Mouse (Mus musculus) liver, embryonic 12.5 days (tissue): Measurements from ENCODE around the gene Armh1. TPM values are rescaled to one million over a fixed set of nuclear protein-coding genes. Genes with fewer than 3 reads are reported as not detected.
A peak's percentile ranks its signal among the peaks of the same experiment; 100 is the strongest.

ENCODE experiments used
- ATAC-seq: fragments of 200-750 bp; cut with Nextera tagmentation; 2 replicates; pipeline ENCODE4 v1.8.0; 2017; ENCODE audit warnings: moderate number of reproducible peaks, mild to moderate bottlenecking, moderate library complexity
- H3K27ac ChIP-seq: fragments of 300-500 bp; sonication (generic); 2 replicates; pipeline ENCODE4 v1.5.1; 2016; ENCODE audit warnings: mild to moderate bottlenecking
- H3K27me3 ChIP-seq: fragments of 300-500 bp; sonication (generic); replicated peaks from 2 replicates; pipeline ENCODE4 v1.6.1; 2016; ENCODE audit warnings: mild to moderate bottlenecking, moderate library complexity
- H3K36me3 ChIP-seq: fragments of 300-500 bp; sonication (generic); 2 replicates; pipeline ENCODE4 v1.6.1; 2016; ENCODE audit warnings: mild to moderate bottlenecking, moderate library complexity
- H3K4me1 ChIP-seq: fragments of 300-500 bp; sonication (generic); 2 replicates; pipeline ENCODE4 v1.6.1; 2016
- H3K4me2 ChIP-seq: fragments of 300-500 bp; sonication (generic); 2 replicates; pipeline ENCODE4 v1.6.1; 2016; ENCODE audit warnings: mild to moderate bottlenecking, moderate library complexity
- H3K4me3 ChIP-seq: fragments of 300-500 bp; sonication (generic); 2 replicates; pipeline ENCODE4 v1.5.1; 2016; ENCODE audit warnings: mild to moderate bottlenecking, moderate library complexity
- H3K9ac ChIP-seq: fragments of 300-500 bp; sonication (generic); 2 replicates; pipeline ENCODE4 v1.6.1; 2016; ENCODE audit warnings: mild to moderate bottlenecking, moderate library complexity
- H3K9me3 ChIP-seq: fragments of 300-500 bp; sonication (generic); replicated peaks from 2 replicates; pipeline ENCODE4 v1.6.1; 2016; ENCODE audit warnings: mild to moderate bottlenecking, moderate library complexity
- WGBS: fragments of 180-500 bp; shearing (Covaris S2); methylation state at CpG from one replicate; pipeline ENCODE4 v1.1.7; 2016; ENCODE audit not compliant: insufficient replicate concordance; 5-methylcytosine and 5-hydroxymethylcytosine counted together
- polyA plus RNA-seq: library from polyadenylated mRNA; unstranded; fragments of >200 nt; fragmentation: Nextera tagmentation; extraction: Ambion mirVana; gene quantifications from 2 replicates; pipeline ENCODE4 v1.2.1, GENCODE M21; 2016

Gene Armh1
- polyA plus RNA-seq, 1 experiment from 2014 or later: 0.17 TPM

DNA sequence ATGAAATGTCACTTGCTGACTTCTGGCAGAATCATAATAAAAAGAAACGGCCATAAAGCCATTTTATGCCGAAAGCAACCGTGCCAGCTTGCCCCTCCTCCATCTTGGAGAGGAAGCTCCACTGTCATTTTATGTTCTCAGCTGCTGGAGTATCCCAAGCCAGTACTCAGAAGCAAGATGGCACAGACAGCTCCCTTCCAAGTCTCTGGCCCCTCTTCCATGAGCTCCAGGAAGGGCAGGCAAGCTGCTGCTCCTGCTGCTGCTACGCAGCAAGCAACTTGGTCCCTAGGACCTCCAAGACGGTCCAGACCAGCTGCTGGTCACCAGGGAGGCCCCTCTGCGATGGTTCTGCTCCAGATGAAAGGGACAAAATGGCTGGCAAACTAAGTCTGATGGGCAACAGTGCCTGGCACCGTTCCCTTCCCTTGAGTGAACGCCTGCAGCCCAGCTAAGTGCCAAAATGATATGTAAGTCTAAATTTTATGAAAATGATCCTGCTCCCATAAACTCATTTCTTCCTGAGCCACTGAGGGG lies 28.5 kb upstream of the Armh1 start:
- Histone ChIP-seq H3K27me3 (no peaks in the 10 kb centered on the region), H3K9ac (no peak overlapping the region), H3K36me3 (peaks cover 100% of the 10 kb centered on the region), H3K27ac (no peak overlapping the region), H3K4me3 (no peak overlapping the region), H3K9me3 (no peaks in the 10 kb centered on the region), H3K4me1 (peaks cover 28% of the 10 kb centered on the region), H3K4me2 (no peak overlapping the region)
- WGBS: 88% methylated on average over 8 of the region's 8 CpGs
- no peak for ATAC-seq

DNA sequence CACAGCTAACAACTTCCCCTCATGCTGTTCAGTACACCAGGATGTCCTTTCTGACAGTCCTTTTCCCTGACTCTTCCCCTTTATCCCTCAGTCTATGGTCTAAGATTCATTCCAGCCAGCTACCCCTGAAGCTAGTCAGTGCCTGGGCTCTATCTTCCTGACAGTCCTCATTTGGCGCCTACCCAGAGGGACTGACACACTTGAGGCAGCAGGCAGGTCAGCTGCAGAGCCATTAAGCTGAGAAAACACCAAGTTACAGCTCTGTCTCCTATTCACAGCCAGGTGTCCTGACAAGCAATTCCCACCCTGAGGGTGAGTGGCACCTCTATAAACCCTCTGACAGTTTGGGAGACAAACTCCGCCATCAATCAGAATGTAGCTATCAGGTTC lies 27.3 kb upstream of the Armh1 start:
- Histone ChIP-seq H3K27ac (no peak overlapping the region), H3K36me3 (peaks cover 100% of the 10 kb centered on the region), H3K4me1 (peaks cover 15% of the 10 kb centered on the region), H3K9me3 (peaks cover 6% of the 10 kb centered on the region), H3K27me3 (no peaks in the 10 kb centered on the region), H3K9ac (no peak overlapping the region), H3K4me2 (no peak overlapping the region), H3K4me3 (no peak overlapping the region)
- WGBS: 81% methylated on average over 2 of the region's 2 CpGs
- no peak for ATAC-seq

DNA sequence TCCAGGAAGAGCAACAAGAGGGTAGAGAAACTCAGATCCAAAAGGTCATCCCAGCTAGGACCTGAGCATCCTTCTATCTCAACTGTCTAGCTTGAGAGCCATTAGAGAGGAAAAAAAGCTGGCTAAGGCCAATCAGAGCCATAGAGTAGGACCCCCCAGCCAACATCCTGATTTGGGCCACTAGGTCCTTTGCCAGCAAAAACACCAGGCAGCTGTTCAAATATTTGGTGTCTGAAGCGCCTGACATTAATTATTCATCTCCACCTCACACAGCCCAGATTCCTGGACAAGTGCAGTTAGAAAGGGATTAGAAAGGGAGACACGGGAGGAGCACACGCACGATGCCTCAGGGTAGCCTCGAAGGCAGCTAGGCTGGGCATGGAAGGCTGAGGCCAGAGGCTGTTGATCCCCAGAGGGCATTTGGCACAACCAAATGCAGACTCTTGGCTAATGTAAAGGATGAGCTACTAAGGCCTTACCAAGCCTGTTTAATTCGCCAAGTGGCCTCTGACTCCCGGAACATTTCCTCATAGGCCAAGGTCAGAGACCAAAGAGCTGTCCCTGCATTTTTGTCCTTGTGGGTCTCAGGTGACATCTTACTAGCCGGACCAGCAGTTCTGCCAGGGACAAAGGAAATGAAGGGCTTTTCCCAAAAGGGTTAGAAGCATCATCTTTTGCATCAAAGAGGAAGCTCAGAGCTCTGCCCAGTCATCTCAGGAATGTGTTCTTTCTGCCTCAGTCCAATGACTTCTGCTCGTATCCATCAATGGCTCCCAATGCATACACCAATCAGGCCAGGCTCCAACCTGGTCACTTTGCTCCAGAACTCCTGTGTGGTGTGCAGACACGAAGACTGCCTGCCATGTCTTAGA lies 26.7 kb upstream of the Armh1 start:
- Histone ChIP-seq H3K9ac (no peak overlapping the region), H3K9me3 (peaks cover 9% of the 10 kb centered on the region), H3K27me3 (no peaks in the 10 kb centered on the region), H3K27ac (no peak overlapping the region), H3K4me3 (no peak overlapping the region), H3K36me3 (peaks cover 100% of the 10 kb centered on the region), H3K4me2 (no peak overlapping the region), H3K4me1 (peaks cover 9% of the 10 kb centered on the region)
- ATAC-seq: no peak
- 84% methylated on average over 10 of the region's 10 CpGs for WGBS

DNA sequence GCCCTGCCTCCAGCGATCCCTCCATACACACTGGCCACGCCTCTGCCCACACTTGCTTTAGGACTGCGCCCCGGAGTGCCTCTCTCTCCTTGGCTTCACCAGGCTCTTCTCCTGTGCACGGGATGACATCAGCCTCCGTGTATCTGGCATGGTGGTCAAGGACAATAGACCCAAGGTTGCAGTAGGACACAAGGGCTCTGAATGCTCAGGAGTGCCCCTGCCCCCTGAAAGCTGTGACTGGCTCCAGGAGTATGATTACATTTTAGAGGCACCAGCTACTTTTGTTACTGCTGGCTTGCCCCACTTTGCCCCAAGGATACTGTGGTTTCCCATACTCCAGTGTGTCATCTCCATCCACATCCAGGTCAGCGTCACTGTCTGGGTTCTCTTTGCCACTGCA lies 25.8 kb upstream of the Armh1 start:
- Histone ChIP-seq H3K27ac (no peak overlapping the region), H3K4me3 (no peak overlapping the region), H3K27me3 (no peaks in the 10 kb centered on the region), H3K9ac (no peak overlapping the region), H3K36me3 (peaks cover 100% of the 10 kb centered on the region), H3K4me2 (no peak overlapping the region), H3K4me1 (no peaks in the 10 kb centered on the region), H3K9me3 (peaks cover 9% of the 10 kb centered on the region)
- WGBS: 85% methylated on average over 7 of the region's 7 CpGs
- no peak for ATAC-seq

DNA sequence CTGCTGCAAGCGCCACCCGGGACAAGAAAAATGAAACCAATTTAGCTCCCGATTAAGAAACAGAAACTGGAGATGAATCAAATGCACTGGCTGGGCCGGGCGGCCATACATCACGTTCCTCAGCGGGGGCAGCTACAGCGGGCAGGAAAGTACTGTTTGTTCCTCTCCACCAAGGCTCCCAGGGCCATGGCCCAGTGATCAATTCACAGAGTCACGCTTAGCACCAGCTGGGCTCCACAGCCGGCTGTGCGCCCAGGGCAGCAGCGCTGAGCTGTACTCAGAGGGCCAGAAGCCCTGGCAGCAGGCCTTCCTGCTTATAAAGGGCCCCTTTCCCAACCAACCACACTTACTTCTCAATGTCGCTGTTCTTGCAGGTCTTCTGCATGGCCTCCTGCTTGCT lies 25.1 kb upstream of the Armh1 start:
- 87% methylated on average over 13 of the region's 13 CpGs for WGBS
- no peaks in the 10 kb centered on the region for H3K4me1 ChIP-seq
- no peak for ATAC-seq
- H3K9ac ChIP-seq: no peak overlapping the region
- no peak overlapping the region for H3K4me2 ChIP-seq
- H3K4me3 ChIP-seq: no peak overlapping the region
- peaks cover 9% of the 10 kb centered on the region for H3K9me3 ChIP-seq
- peaks cover 100% of the 10 kb centered on the region for H3K36me3 ChIP-seq
- no peaks in the 10 kb centered on the region for H3K27me3 ChIP-seq
- H3K27ac ChIP-seq: no peak overlapping the region

DNA sequence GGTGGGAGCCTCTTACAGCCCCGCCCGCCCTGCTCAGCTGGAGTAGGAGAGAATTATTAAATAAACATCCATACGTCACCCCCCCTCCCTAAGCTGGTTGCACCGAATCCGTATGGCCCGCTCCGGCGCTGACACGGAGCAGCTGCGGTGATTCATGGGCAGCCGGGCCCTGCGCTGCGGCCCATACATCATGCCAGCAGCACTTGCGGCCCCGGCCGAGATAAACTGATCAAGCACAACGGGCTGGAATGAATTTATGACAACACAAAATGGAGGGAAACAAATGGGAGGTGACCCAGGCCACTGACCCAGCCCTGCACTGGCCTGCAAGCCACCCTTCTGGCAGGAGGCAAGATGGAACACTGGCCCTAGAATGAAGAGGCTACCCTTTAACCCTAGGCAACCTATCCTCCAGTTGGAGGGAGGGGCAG lies 24.4 kb upstream of the Armh1 start:
- no peaks in the 10 kb centered on the region for H3K4me1 ChIP-seq
- no peak overlapping the region for H3K4me2 ChIP-seq
- no peak overlapping the region for H3K4me3 ChIP-seq
- no peak overlapping the region for H3K27ac ChIP-seq
- H3K9ac ChIP-seq: no peak overlapping the region
- H3K36me3 ChIP-seq: peaks cover 100% of the 10 kb centered on the region
- H3K9me3 ChIP-seq: peaks cover 9% of the 10 kb centered on the region
- no peaks in the 10 kb centered on the region for H3K27me3 ChIP-seq
- ATAC-seq: no peak
- WGBS: 81% methylated on average over 17 of the region's 17 CpGs

DNA sequence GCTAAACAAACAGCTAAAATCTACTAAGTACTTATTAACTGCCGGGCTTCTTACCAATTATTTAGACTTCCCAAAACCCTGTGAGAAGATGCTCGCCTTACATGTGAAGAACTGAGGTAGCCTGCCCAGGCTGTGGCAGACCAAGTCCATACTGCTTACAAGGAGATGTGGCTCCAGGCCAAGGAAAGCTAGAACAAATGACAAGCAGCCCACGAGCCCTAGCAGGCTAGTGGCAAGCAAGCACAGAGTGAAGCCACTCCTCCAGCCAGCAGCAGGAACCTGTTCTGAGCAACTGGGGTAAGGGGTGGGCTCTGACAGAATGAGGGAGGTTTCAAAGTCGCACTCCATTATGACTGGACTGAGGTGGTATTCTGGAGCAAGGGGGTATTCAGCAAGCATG lies 22.8 kb upstream of the Armh1 start:
- H3K36me3 ChIP-seq: peaks cover 86% of the 10 kb centered on the region
- 82% methylated on average over 4 of the region's 4 CpGs for WGBS

DNA sequence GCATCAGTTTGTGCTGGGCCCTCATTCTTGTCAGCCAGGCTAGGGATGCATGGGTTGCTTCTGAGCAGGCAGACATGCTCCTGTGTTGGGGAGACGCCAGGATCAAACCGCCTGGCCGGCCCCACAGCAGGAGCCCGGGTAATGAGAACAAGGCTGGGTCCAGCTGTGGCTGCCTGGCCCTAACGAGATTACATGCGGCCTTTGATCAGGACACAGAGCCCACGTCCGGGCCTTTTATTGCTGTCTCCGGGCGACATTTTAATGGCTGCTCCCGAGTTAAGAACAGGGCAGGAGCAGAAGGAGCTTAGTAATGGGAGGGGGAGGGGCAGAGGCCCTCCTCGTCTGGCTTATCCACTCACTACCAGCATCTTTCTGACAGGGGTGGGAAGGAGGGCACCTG lies 20.5 kb upstream of the Armh1 start:
- Histone ChIP-seq H3K9me3 (peaks cover 9% of the 10 kb centered on the region), H3K27ac (no peak overlapping the region), H3K27me3 (peaks cover 4% of the 10 kb centered on the region; the same call in 1 of the 2 replicates), H3K9ac (no peak overlapping the region), H3K36me3 (peaks cover 64% of the 10 kb centered on the region), H3K4me3 (no peak overlapping the region), H3K4me1 (no peaks in the 10 kb centered on the region), H3K4me2 (no peak overlapping the region)
- 66% methylated on average over 12 of the region's 12 CpGs for WGBS
- ATAC-seq: no peak

More for the DNA sequence above, 22.8 kb upstream of the Armh1 start:
- Histone ChIP-seq H3K27ac (no peak overlapping the region), H3K9ac (no peak overlapping the region), H3K4me3 (no peak overlapping the region), H3K4me1 (no peaks in the 10 kb centered on the region), H3K9me3 (peaks cover 9% of the 10 kb centered on the region), H3K4me2 (no peak overlapping the region), H3K27me3 (no peaks in the 10 kb centered on the region)
- no peak for ATAC-seq

DNA sequence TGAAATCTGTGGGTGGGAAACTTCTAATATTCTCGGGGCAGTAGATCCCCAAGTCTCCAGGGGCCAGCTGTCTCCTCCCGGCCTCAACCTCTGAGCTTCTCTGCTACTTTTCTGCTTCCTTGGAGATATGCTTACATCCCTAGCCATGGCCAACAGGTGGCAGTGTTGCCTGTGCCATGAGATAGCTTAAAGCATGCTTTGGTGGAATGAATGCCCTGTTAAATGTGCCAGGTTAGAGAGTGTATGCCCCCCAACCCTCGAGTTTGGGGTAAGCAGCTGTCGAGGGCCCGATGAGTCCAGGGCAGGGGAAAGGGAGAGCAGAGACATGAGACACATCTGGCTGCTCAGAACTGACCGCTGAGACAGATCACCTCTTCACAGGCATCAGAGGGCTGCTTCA lies 18.4 kb upstream of the Armh1 start:
- peak; percentile 53 for ATAC-seq
- Histone ChIP-seq H3K4me3 (no peak overlapping the region), H3K36me3 (peaks cover 42% of the 10 kb centered on the region), H3K4me1 (no peaks in the 10 kb centered on the region), H3K9ac (no peak overlapping the region), H3K4me2 (no peak overlapping the region), H3K27me3 (peaks cover 8% of the 10 kb centered on the region; the same call in 1 of the 2 replicates), H3K27ac (peak overlapping the region; percentile 58; the same call in 1 of the 2 replicates), H3K9me3 (peaks cover 9% of the 10 kb centered on the region)
- 9% methylated on average over 6 of the region's 6 CpGs for WGBS

DNA sequence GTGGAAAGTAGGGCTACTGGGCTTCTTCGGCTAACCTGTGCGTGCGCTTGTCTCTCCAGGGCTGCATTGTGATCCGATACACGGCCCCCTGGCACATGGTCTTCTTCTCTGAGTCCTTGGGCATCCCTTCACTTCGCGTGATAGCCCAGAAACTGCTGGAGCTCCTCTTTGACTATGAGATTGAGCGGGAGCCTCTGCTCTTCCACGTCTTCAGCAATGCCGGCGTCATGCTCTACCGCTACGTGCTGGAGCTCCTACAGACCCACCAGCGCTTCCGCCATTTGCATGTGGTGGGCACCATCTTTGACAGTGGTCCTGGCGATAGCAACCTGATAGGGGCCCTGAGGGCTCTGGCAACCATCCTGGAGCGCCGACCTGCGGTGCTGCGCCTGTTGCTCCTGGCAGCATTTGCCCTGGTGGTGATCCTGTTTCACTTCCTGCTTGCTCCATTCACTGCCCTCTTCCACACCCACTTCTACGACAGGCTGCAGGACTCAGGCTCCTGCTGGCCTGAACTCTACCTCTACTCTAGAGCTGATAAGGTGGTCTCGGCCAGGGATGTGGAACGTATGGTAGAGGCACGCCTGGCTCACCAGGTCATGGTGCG lies 16.0 kb upstream of the Armh1 start:
- Histone ChIP-seq H3K9me3 (no peaks in the 10 kb centered on the region), H3K9ac (no peak overlapping the region), H3K27ac (no peak overlapping the region), H3K4me2 (no peak overlapping the region), H3K4me3 (no peak overlapping the region), H3K36me3 (peaks cover 19% of the 10 kb centered on the region), H3K4me1 (no peaks in the 10 kb centered on the region), H3K27me3 (peaks cover 8% of the 10 kb centered on the region; the same call in 1 of the 2 replicates)
- ATAC-seq: no peak
- WGBS: 77% methylated on average over 25 of the region's 25 CpGs

DNA sequence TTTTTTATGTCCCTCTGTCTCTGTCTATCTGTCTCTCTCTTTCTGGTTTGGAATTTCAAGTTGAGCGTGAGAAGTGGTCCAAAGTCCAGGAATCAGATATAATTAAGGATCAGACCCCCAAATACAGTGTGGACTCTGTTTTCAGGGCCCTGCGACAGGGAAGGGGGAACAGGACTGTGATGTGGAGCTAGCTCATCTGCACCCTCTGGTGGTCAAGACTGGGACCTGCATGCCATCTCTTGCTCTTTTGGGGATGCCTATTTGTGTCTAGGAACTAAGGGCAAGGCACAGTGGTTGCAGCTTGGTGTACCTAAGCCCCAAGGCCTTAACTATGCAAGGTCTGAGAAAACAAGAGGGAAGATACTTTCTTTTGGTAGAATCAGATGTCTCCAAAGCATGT lies 15.4 kb upstream of the Armh1 start:
- no peak overlapping the region for H3K4me3 ChIP-seq
- ATAC-seq: no peak
- no peak overlapping the region for H3K27ac ChIP-seq
- H3K27me3 ChIP-seq: peaks cover 8% of the 10 kb centered on the region; the same call in 1 of the 2 replicates
- H3K4me2 ChIP-seq: no peak overlapping the region
- no peak overlapping the region for H3K9ac ChIP-seq
- WGBS: 3% methylated on average over 2 of the region's 2 CpGs
- H3K36me3 ChIP-seq: peaks cover 12% of the 10 kb centered on the region
- H3K4me1 ChIP-seq: no peaks in the 10 kb centered on the region
- no peaks in the 10 kb centered on the region for H3K9me3 ChIP-seq

DNA sequence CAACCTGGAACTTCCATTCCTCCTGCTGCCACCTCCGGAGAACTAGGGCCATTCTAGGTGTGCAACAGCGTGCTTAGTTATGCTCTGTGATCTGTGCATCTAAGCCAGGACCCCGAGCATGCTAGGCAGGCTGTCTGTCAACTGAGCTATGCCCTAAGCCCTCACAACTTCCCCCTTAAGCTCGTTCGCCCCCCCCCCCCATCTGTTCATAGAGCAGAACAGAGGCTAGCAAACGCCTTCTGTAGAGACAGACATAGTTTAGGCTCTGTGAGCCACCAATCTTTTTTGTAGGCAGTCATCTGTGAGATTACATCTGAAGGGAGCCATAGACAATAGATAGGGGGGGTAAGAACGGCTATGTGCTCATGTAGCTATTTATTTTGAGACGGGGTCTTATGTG lies 11.1 kb upstream of the Armh1 start:
- H3K9me3 ChIP-seq: no peaks in the 10 kb centered on the region
- H3K9ac ChIP-seq: no peak overlapping the region
- WGBS: 59% methylated on average over 8 of the region's 8 CpGs
- H3K4me3 ChIP-seq: no peak overlapping the region
- ATAC-seq: no peak
- peaks cover 13% of the 10 kb centered on the region; the same call in 1 of the 2 replicates for H3K27me3 ChIP-seq
- no peak overlapping the region for H3K27ac ChIP-seq
- no peak overlapping the region for H3K4me2 ChIP-seq
- no peaks in the 10 kb centered on the region for H3K4me1 ChIP-seq
- H3K36me3 ChIP-seq: no peaks in the 10 kb centered on the region
